Mouse (Mus musculus) MEL-GATA-1-ER (cell line): ENCODE results near the gene Pdp2.

Experiments
- DNase-seq: peaks from one replicate; pipeline ENCODE4 v3.0.0-alpha.2; 2012; ENCODE audit warnings: low read depth; ENCODE audit errors: extremely low read depth

Gene Pdp2

GRCm38 (mm10) chr8:104595773-104596536, 4.7 kb downstream of the Pdp2 start:
- peak; percentile 53 for DNase-seq

GRCm38 (mm10) chr8:104597656-104598055, 6.4 kb downstream of the Pdp2 start:
- no peak for DNase-seq

GRCm38 (mm10) chr8:104598496-104598895, 7.2 kb downstream of the Pdp2 start:
- no peak for DNase-seq

- DNase-seq, result no peak
Measured at GRCm38 (mm10) chr8:104601386-104601785, 10.1 kb downstream of the Pdp2 start.

- DNase-seq, result no peak
Measured at GRCm38 (mm10) chr8:104601941-104602371, 10.7 kb downstream of the Pdp2 start.

GRCm38 (mm10) chr8:104602468-104603244, 11.4 kb downstream of the Pdp2 start:
- peak; percentile 75 for DNase-seq

- no peak for DNase-seq
Measured at GRCm38 (mm10) chr8:104603245-104603593, 12.0 kb downstream of the Pdp2 start.

GRCm38 (mm10) chr8:104606329-104606728, 15.1 kb downstream of the Pdp2 start:
- DNase-seq, result no peak

GRCm38 (mm10) chr8:104607944-104608343, 16.7 kb downstream of the Pdp2 start:
- no peak for DNase-seq

- DNase-seq, result no peak
Measured at GRCm38 (mm10) chr8:104609222-104609621, 18.0 kb downstream of the Pdp2 start.

- no peak for DNase-seq
Measured at GRCm38 (mm10) chr8:104610185-104610766, 19.0 kb downstream of the Pdp2 start.

- DNase-seq, result no peak
Measured at GRCm38 (mm10) chr8:104611613-104612012, 20.4 kb downstream of the Pdp2 start.

- DNase-seq, result no peak
Measured at GRCm38 (mm10) chr8:104613119-104613518, 21.9 kb downstream of the Pdp2 start.

GRCm38 (mm10) chr8:104620765-104621164, 29.5 kb downstream of the Pdp2 start:
- DNase-seq, result no peak

GRCm38 (mm10) chr8:104624161-104624560, 32.9 kb downstream of the Pdp2 start, which contains the start of gene Cdh16:
Gene Cdh16, minus strand, starts transcription at chr8:104624396.
- DNase-seq, result no peak

GRCm38 (mm10) chr8:104627065-104627740, 36.0 kb downstream of the Pdp2 start:
- no peak for DNase-seq

- no peak for DNase-seq
Measured at GRCm38 (mm10) chr8:104628402-104628801, 37.2 kb downstream of the Pdp2 start.

GRCm38 (mm10) chr8:104629306-104630110, 38.3 kb downstream of the Pdp2 start:
- peak; percentile 70 for DNase-seq

- DNase-seq, result no peak
Measured at GRCm38 (mm10) chr8:104630111-104630479, 38.8 kb downstream of the Pdp2 start.

- DNase-seq, result no peak
Measured at GRCm38 (mm10) chr8:104630574-104630973, 39.3 kb downstream of the Pdp2 start.
